In the genomic region with DNA sequence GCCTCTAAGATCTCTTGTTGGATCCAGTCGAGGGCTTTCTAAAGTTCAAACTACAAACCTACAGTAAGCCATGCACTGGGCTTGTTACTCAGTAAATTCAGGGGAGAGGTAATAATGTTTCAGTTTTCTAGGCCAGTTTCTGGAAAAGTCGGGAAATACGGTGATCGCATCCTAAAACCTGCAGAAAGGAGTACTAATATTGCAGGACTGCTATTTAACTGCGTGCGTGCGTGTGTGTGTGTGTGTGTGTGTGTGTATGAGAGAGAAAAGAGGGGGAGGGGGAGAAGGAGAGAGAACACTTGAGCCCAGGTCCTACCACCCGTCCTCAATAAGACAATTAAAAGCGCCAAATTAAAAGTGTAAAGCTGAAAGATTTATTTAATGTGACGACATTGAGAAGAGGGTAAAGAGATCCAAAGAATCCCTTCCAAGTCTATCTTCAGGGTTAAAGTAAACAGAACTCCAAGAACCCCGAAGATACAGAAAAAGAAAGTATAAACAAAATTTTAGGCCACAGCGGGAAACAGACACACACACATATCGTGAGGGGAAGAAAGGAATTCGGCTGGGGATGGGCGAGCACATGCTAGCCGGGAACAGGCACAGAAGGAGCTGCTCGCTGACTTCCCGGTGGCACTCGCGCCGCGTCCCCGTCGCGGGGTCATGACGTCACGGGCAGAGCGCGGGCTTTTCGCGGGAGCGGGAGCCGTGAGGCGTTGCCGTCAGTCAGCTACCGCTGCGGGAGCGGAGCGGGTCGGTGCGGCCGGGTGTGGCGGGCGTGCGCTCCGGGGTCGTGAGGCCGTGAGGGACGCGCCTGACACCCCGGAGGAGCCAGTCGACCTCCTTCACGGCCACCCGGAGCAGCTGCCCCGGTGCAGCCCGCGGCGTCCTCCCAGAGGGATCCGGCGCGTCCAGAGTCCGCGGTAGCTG, we compare ENCODE assay signal across 8 mouse cellular contexts. TPM values are rescaled to one million over a fixed set of nuclear protein-coding genes. Genes with fewer than 3 reads are reported as not detected.
DNase-seq lines count a peak whose midpoint lies in the region; ATAC-seq and TF ChIP-seq lines count a peak whose summit lies in the region.

Gene Brca2 (plus strand): TSS at position 694 of the 930 bp plus-strand sequence.

- peaks cover 8% of the 10 kb centered on the region for H3K27me3 ChIP-seq in E14TG2a.4 (ENCODE audit: insufficient read depth, low read length)
- no peaks in the 10 kb centered on the region for H3K27me3 ChIP-seq in forebrain, embryonic 13.5 days
- no peaks in the 10 kb centered on the region for H3K27me3 ChIP-seq in neural tube, embryonic 15.5 days (replicated peaks)

- peak within 1 kb of the TSS; percentile 85 for H3K9ac ChIP-seq in forebrain, embryonic 13.5 days
- peak within 1 kb of the TSS; percentile 73 for H3K9ac ChIP-seq in neural tube, embryonic 15.5 days (replicated peaks)

- intact Hi-C loops in heart, postnatal 14 days (cut with DNase I): no loop called here

- TF ChIP-seq CTCF in E14TG2a.4 (conservative IDR thresholded peaks at IDR 0.05; ENCODE audit: low read length): no peak

- H3K36me3 ChIP-seq in E14TG2a.4 (ENCODE audit: insufficient read depth, low read length): peaks cover 12% of the 10 kb centered on the region
- no peaks in the 10 kb centered on the region for H3K36me3 ChIP-seq in forebrain, embryonic 13.5 days (ENCODE audit: poor library complexity, severe bottlenecking)
- no peaks in the 10 kb centered on the region for H3K36me3 ChIP-seq in neural tube, embryonic 15.5 days

- WGBS in forebrain, embryonic 13.5 days: 6% methylated on average over 59 of the region's 63 CpGs
- WGBS in neural tube, embryonic 15.5 days: 6% methylated on average over 63 of the region's 63 CpGs

- peak; percentile 86 for DNase-seq in c-Kit-positive CD71-positive TER-119-positive erythroid progenitor cells, embryonic 14.5 days (ENCODE audit: low spot score)
- peak; percentile 92 to 96 for DNase-seq in heart, postnatal 14 days
- DNase-seq in layer of hippocampus, adult 11-12 months (ENCODE audit: low spot score): peak; percentile 90
- peak; percentile 87 to 90 for DNase-seq in lung, adult 18-20 months
- DNase-seq in testis, postnatal 14 days (ENCODE audit: low spot score): peak; percentile 90

- H3K4me1 ChIP-seq in E14TG2a.4 (replicated peaks; ENCODE audit: low read depth, low read length): peaks cover 41% of the 10 kb centered on the region
- peaks cover 17% of the 10 kb centered on the region for H3K4me1 ChIP-seq in forebrain, embryonic 13.5 days
- H3K4me1 ChIP-seq in neural tube, embryonic 15.5 days: peaks cover 9% of the 10 kb centered on the region

- ATAC-seq in forebrain, embryonic 13.5 days: peak; percentile 98
- ATAC-seq in neural tube, embryonic 15.5 days (ENCODE audit: low FRiP score): peak; percentile 97

- H3K9me3 ChIP-seq in E14TG2a.4 (ENCODE audit: low read length): no peaks in the 10 kb centered on the region
- no peaks in the 10 kb centered on the region for H3K9me3 ChIP-seq in forebrain, embryonic 13.5 days (replicated peaks)
- no peaks in the 10 kb centered on the region for H3K9me3 ChIP-seq in neural tube, embryonic 15.5 days (replicated peaks)

- H3K4me2 ChIP-seq in forebrain, embryonic 13.5 days: peak within 1 kb of the TSS; percentile 66
- peak within 1 kb of the TSS; percentile 76 for H3K4me2 ChIP-seq in neural tube, embryonic 15.5 days

- peak within 1 kb of the TSS; percentile 44 for H3K27ac ChIP-seq in forebrain, embryonic 13.5 days
- H3K27ac ChIP-seq in neural tube, embryonic 15.5 days (replicated peaks): peak within 1 kb of the TSS; percentile 80

- H3K4me3 ChIP-seq in E14TG2a.4 (replicated peaks; ENCODE audit: low read length): peak within 1 kb of the TSS; percentile 91
- peak within 1 kb of the TSS; percentile 73 for H3K4me3 ChIP-seq in forebrain, embryonic 13.5 days
- peak within 1 kb of the TSS; percentile 87 for H3K4me3 ChIP-seq in neural tube, embryonic 15.5 days (replicated peaks)

RNA-seq across cellular contexts. Expression of gene Brca2, which starts in this region (rescaled TPM):
- 23.9 and 29.0 TPM in 2 replicates for polyA plus RNA-seq in forebrain, embryonic 13.5 days (2015; fragmentation: Nextera tagmentation; extraction: Ambion mirVana)
- total RNA-seq in heart, postnatal 14 days (2021): 1 to 10 TPM; 4.4 TPM
- polyA plus RNA-seq in neural tube, embryonic 15.5 days (2015; fragmentation: Nextera tagmentation; extraction: Ambion mirVana): 11.6 and 13.9 TPM in 2 replicates

Comparison
In these comparisons a context has a peak if more than half of its experiments do, and no peak if none do; other contexts are left out.
1. Peak in every context shown above with its lines: DNase-seq, ATAC-seq, H3K4me3 ChIP-seq and H3K27ac ChIP-seq.